Mouse (Mus musculus) ES-CJ7 (cell line): Measurements from ENCODE around the gene Pmepa1.

Source experiments
- DNase-seq: peaks from one replicate; pipeline ENCODE4 v3.0.0; 2011; ENCODE audit warnings: low read depth, low spot score

Gene Pmepa1

GRCm38 (mm10) chr2:173225906-173226305 lies 50.4 kb downstream of the Pmepa1 start:
- peak; percentile 65 for DNase-seq

GRCm38 (mm10) chr2:173224832-173225231 lies 51.5 kb downstream of the Pmepa1 start:
- DNase-seq = peak; percentile 67

- DNase-seq = no peak
These were observed 52.2 kb downstream of the Pmepa1 start for GRCm38 (mm10) chr2:173224097-173224496.

GRCm38 (mm10) chr2:173223496-173223895 lies 52.8 kb downstream of the Pmepa1 start:
- no peak for DNase-seq

GRCm38 (mm10) chr2:173220754-173221153 lies 55.6 kb downstream of the Pmepa1 start:
- no peak for DNase-seq

- peak; percentile 53 for DNase-seq
These were observed 56.9 kb downstream of the Pmepa1 start for GRCm38 (mm10) chr2:173219256-173219954.

- DNase-seq = no peak
These were observed 57.8 kb downstream of the Pmepa1 start, which contains the start of gene Zbp1 for GRCm38 (mm10) chr2:173218416-173219141. Gene Zbp1, minus strand, starts transcription at chr2:173218923.

GRCm38 (mm10) chr2:173217763-173218258 lies 58.5 kb downstream of the Pmepa1 start:
- no peak for DNase-seq

GRCm38 (mm10) chr2:173217246-173217645 lies 59.1 kb downstream of the Pmepa1 start:
- no peak for DNase-seq

- no peak for DNase-seq
These were observed 59.5 kb downstream of the Pmepa1 start for GRCm38 (mm10) chr2:173216840-173217239.

GRCm38 (mm10) chr2:173212227-173212626 lies 64.1 kb downstream of the Pmepa1 start:
- no peak for DNase-seq

- DNase-seq = no peak
These were observed 67.1 kb downstream of the Pmepa1 start for GRCm38 (mm10) chr2:173209091-173209815.

GRCm38 (mm10) chr2:173207051-173207450 lies 69.3 kb downstream of the Pmepa1 start:
- no peak for DNase-seq

- peak; percentile 78 for DNase-seq
These were observed 70.7 kb downstream of the Pmepa1 start for GRCm38 (mm10) chr2:173205563-173206099.

GRCm38 (mm10) chr2:173204671-173205070 lies 71.7 kb downstream of the Pmepa1 start:
- no peak for DNase-seq

GRCm38 (mm10) chr2:173203726-173204125 lies 72.6 kb downstream of the Pmepa1 start:
- no peak for DNase-seq

GRCm38 (mm10) chr2:173202924-173203689 lies 73.2 kb downstream of the Pmepa1 start:
- no peak for DNase-seq

GRCm38 (mm10) chr2:173194796-173195195 lies 81.5 kb downstream of the Pmepa1 start:
- no peak for DNase-seq

GRCm38 (mm10) chr2:173187182-173187855 lies 89.0 kb downstream of the Pmepa1 start:
- DNase-seq = peak; percentile 75
